Mouse (Mus musculus) G1E (cell line): Measurements from ENCODE around the gene Helz2. TPM values are rescaled to one million over a fixed set of nuclear protein-coding genes. Genes with fewer than 3 reads are reported as not detected.

Experiments used
- ATAC-seq: 2 replicates; pipeline ENCODE4 v1.8.0; 2016; ENCODE audit warnings: mild to moderate bottlenecking; ENCODE audit not compliant: insufficient number of reproducible peaks, poor library complexity, low FRiP score, severe bottlenecking; ENCODE audit errors: extremely low read depth
- DNase-seq: peaks from one replicate; pipeline ENCODE4 v3.0.0; 2012; ENCODE audit warnings: low spot score
- H3K27me3 ChIP-seq: 2 replicates; pipeline ENCODE4 v1.6.1; 2012; ENCODE audit warnings: mild to moderate bottlenecking, low read length, inconsistent platforms; ENCODE audit not compliant: insufficient read depth
- H3K36me3 ChIP-seq: replicated peaks from 2 replicates; pipeline ENCODE3; 2012; ENCODE audit warnings: mild to moderate bottlenecking, inconsistent platforms
- H3K4me1 ChIP-seq: 2 replicates; pipeline ENCODE4 v1.6.1; 2012; ENCODE audit warnings: low read depth, low read length, inconsistent platforms, mixed read lengths; ENCODE audit not compliant: insufficient read depth
- H3K4me3 ChIP-seq: 2 replicates; pipeline ENCODE4 v1.5.1; 2012; ENCODE audit warnings: low read depth, mild to moderate bottlenecking, inconsistent platforms, low read length, moderate library complexity, mixed read lengths
- H3K9me3 ChIP-seq: replicated peaks from 2 replicates; pipeline ENCODE4 v1.6.1; 2012; ENCODE audit warnings: inconsistent platforms
- CTCF ChIP-seq: IDR thresholded peaks from 2 replicates; pipeline ENCODE4 v1.5.1; 2012; ENCODE audit warnings: low read depth, low read length, inconsistent platforms, mixed read lengths
- GATA1 ChIP-seq: IDR thresholded peaks from 2 replicates; pipeline ENCODE4 v1.6.1; 2012; ENCODE audit warnings: borderline replicate concordance, low read length, inconsistent platforms, mixed read lengths
- GATA2 ChIP-seq: IDR thresholded peaks from 2 replicates; pipeline ENCODE4 v1.6.1; 2012; ENCODE audit warnings: low read depth, low read length, inconsistent platforms, borderline replicate concordance
- POLR2AphosphoS5 ChIP-seq: IDR thresholded peaks from 2 replicates; pipeline ENCODE4 v1.6.1; 2012; ENCODE audit warnings: low read depth, low read length, inconsistent platforms; ENCODE audit not compliant: insufficient replicate concordance
- TAL1 ChIP-seq: conservative IDR thresholded peaks from 2 replicates; pipeline ENCODE4 v1.6.1; 2012; ENCODE audit warnings: low read depth, low read length, inconsistent platforms, mixed read lengths
- polyA plus RNA-seq: library from polyadenylated mRNA; stranded (reverse); fragments of >175 nt; gene quantifications from 2 replicates; pipeline ENCODE4 v1.2.3, GENCODE M21; 2012
- total RNA-seq, 2 experiments: library from RNA; stranded (forward) in 1 of 2; stranded (reverse) in 1 of 2; fragments of 200-1000 nt in 1 of 2; fragments of >200 nt in 1 of 2; fragmentation: Nextera tagmentation in 1 of 2; gene quantifications; 2 replicates each; pipeline ENCODE4 v1.2.3; 2014 to 2017

Gene Helz2
- total and polyA plus RNA-seq, 3 experiments = 12.4 to 24.3 (median 13.4) TPM

DNA sequence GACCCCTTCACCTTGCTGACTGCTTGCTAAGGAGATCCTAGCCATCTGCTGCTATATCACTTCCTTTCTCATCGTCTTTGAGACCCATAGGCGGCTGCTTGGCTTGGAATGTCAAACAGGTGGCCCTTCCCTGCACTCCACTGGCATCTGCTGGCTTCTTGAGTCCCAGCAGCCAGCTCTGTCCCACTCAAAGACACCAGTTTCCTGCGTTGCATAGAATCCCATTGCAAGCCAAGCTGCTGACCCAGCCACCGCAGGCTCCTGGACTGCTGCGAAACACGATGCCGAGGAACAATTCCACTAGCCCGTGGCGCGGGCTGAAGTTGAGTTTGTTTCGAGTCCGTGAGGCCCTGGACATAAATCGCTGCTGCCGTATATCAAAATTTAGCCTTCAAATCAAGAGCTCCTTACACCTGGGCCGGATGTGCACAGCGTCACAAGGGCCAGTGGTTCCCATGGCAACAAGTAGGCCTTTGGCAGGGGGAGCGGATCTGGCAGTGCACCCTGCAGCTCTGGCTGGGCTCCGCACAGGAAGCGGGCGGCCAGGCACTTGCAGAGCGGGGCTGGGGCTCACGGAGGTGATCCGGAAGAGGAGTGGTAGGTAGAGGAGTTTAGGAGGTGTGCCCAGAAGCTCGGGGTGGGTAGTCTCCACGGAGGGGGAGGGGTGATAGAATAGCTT is 22.1 kb downstream of the Helz2 start, which contains the start of gene Fndc11:
Fndc11 (plus strand) TSS at position 476 of the 679 bp plus-strand sequence.
- Histone ChIP-seq H3K36me3 (no peaks in the 10 kb centered on the region), H3K9me3 (no peaks in the 10 kb centered on the region), H3K27me3 (peaks cover 19% of the 10 kb centered on the region), H3K4me3 (no peak within 1 kb of the TSS), H3K4me1 (no peaks in the 10 kb centered on the region)
- TF ChIP-seq POLR2AphosphoS5 = no peak
- no peak for TF ChIP-seq GATA1
- DNase-seq (no peak), ATAC-seq (no peak)

DNA sequence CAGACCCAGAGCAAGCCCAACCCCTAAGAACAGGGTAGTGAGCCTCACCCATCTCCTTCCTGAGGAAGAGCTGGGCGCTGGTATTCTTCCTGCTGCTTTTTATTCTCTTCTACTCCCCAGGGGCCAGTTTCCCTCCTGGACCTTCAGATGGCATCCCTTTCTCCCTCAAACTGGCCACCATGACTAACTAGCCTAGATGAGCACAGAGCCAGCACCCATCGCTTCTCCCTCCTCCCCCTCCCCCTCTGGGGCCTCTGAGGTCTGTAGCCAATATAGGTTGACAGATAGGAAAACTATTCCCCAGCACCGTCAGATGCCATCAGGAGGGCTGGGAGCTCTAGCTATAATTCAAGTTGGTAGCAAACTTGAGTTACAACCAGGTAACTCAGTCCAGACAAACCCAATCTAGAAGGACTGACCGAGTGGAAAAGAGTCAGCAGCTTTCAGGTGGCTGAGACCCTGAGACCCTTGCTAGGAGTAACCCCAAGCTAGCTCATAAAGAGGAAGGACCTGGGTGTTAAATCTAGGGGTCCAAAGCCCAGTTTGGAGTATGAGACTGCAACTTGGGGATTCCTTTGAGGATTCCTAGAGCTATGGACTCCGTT is 22.8 kb downstream of the Helz2 start:
- DNase-seq = no peak
- ATAC-seq = no peak
- H3K4me3 ChIP-seq = no peak overlapping the region
- no peaks in the 10 kb centered on the region for H3K4me1 ChIP-seq
- no peaks in the 10 kb centered on the region for H3K9me3 ChIP-seq
- H3K36me3 ChIP-seq = no peaks in the 10 kb centered on the region
- TF ChIP-seq CTCF = no peak
- TF ChIP-seq POLR2AphosphoS5 = no peak
- TF ChIP-seq GATA1 = no peak
- TF ChIP-seq GATA2 = no peak
- no peak for TF ChIP-seq TAL1
- H3K27me3 ChIP-seq = peaks cover 23% of the 10 kb centered on the region

DNA sequence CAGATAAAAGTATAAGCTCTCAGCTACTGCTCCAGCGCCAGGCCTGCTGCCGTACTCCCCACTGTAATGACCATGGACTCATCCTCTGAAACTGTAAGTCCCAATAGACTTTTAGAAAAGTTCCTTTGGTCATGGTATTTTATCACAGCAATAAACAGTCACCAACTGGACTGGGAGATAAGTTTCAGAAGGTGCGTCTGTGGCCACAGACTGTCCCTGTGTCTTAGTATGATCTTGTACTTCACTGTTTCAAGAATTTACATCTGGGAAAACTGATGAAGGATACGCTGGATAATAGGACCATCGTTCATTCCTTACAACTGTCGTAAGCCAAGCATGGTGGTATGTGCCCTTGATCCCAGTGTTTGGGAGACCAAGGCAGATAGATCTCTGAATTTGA is 25.8 kb downstream of the Helz2 start:
- Histone ChIP-seq H3K27me3 (peaks cover 40% of the 10 kb centered on the region), H3K4me1 (no peaks in the 10 kb centered on the region), H3K9me3 (no peaks in the 10 kb centered on the region), H3K4me3 (no peak overlapping the region), H3K36me3 (no peaks in the 10 kb centered on the region)
- DNase-seq (no peak), ATAC-seq (no peak)
- no peak for TF ChIP-seq TAL1
- no peak for TF ChIP-seq GATA2
- no peak for TF ChIP-seq POLR2AphosphoS5
- TF ChIP-seq CTCF = no peak
- no peak for TF ChIP-seq GATA1

DNA sequence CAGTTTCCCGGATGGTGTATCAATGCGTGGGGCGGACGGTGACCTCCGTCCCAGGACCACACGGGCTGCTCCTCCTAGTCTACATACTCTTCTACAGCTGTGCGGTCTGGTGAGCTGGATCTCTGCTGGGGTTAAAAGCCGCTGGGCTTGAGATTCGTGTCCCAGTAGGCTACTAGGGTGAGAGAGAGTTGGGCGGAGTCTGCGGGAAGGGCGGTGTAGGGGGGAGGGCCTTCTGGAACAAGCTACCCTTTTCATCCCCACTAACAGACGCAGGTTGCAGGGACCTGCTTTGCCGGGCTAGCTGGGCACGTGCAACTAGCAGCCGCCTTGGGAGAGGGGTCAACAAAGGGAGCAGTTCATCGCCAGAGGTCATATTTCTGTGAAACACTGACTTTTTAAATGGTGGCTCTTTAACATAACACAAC is 28.8 kb downstream of the Helz2 start, which contains the start of gene Srms:
Srms (minus strand) TSS at position 165 of the 425 bp plus-strand sequence.
- no peak within 1 kb of the TSS for H3K4me3 ChIP-seq
- no peak for DNase-seq
- ATAC-seq = no peak

DNA sequence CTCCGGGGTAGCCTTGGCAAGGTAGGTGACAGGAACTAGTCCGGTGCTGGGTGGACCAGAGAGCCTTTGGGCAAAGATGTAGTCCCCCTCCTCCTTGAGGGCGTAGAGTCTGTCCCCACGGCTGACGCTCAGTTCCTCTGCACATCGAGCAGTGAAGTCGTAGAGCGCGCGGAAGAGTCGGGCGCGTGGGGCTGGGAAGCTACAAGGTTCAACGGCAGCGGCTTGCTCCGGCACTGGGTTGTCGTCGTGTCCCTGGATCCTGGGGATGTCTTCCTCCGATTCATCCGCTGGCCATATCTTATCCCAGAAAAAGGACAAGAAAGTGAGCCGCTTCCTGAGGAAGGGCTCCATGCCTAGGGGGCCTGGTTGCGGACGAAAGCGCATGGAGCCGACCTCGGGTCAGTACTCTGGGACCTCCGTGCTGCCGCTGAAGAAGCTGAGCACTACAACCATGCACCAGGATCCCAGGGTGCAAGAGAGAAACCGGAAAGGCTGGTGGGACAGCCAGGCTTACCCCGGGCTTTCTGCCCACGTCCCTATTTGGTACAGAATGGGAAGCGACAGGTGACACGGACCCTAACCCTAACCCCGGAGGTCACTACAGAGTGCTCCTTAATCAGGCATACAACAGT is 29.3 kb downstream of the Helz2 start:
- no peaks in the 10 kb centered on the region for H3K9me3 ChIP-seq
- peaks cover 54% of the 10 kb centered on the region for H3K27me3 ChIP-seq
- H3K4me1 ChIP-seq = no peaks in the 10 kb centered on the region
- no peaks in the 10 kb centered on the region for H3K36me3 ChIP-seq
- ATAC-seq = no peak
- DNase-seq = no peak
- H3K4me3 ChIP-seq = no peak overlapping the region
- TF ChIP-seq TAL1 = no peak
- no peak for TF ChIP-seq CTCF
- no peak for TF ChIP-seq GATA1

More for the DNA sequence above, 28.8 kb downstream of the Helz2 start, which contains the start of gene Srms:
- Histone ChIP-seq H3K4me1 (no peaks in the 10 kb centered on the region), H3K27me3 (peaks cover 51% of the 10 kb centered on the region), H3K36me3 (no peaks in the 10 kb centered on the region), H3K9me3 (no peaks in the 10 kb centered on the region)
- TF ChIP-seq CTCF (no peak), TAL1 (no peak), POLR2AphosphoS5 (no peak), GATA2 (no peak), GATA1 (no peak)

DNA sequence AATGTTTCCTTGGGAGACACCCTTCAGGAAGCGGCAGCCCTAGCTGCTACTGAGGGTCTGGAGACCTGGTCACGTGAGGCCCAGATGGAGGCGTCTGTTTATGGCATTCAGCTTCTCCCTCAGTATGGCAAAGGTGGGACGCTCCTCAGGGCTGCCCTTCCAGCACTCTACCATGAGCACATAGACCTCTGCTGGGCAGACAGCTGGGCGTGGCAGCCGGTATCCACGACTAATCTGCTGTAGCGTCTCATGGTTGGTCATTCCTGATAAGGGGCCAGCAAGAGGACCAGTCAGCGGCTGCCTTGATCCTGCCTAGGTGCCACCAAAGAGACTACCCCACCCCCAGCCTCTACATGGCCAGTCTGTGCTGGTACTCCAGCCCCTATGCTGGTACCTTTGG is 35.7 kb downstream of the Helz2 start:
- TF ChIP-seq GATA1 (no peak), GATA2 (no peak), CTCF (no peak), POLR2AphosphoS5 (no peak), TAL1 (no peak)
- ATAC-seq (no peak; the same call in 1 of the 2 replicates), DNase-seq (no peak)
- no peak overlapping the region for H3K4me3 ChIP-seq
- H3K27me3 ChIP-seq = peaks cover 68% of the 10 kb centered on the region
- no peaks in the 10 kb centered on the region for H3K9me3 ChIP-seq
- peaks cover 9% of the 10 kb centered on the region for H3K4me1 ChIP-seq
- no peaks in the 10 kb centered on the region for H3K36me3 ChIP-seq
